Mouse (Mus musculus) kidney, adult 2 months (tissue): Measurements from ENCODE around the gene Olfr704. TPM values are rescaled to one million over a fixed set of nuclear protein-coding genes. Genes with fewer than 3 reads are reported as not detected.
"Not testable (repeated sequence)": the region's sequence is repeated elsewhere in the genome, so short reads cannot be mapped to it uniquely, and the experiment has no call there.

Experiments
- DNase-seq: peaks from one replicate; pipeline ENCODE4 v3.0.0; 2021
- H3K27ac ChIP-seq: fragments of 200-500 bp; 2 replicates; pipeline ENCODE4 v1.5.1; 2012; ENCODE audit warnings: low read depth, low read length, control low read depth, inconsistent platforms; ENCODE audit not compliant: insufficient read depth
- H3K27me3 ChIP-seq: fragments of 200-500 bp; replicated peaks from 2 replicates; pipeline ENCODE4 v1.6.1; 2012; ENCODE audit warnings: mild to moderate bottlenecking, moderate library complexity, low read length, inconsistent platforms; ENCODE audit not compliant: control insufficient read depth, insufficient read depth
- H3K36me3 ChIP-seq: fragments of 200-500 bp; 2 replicates; pipeline ENCODE4 v1.6.1; 2012; ENCODE audit warnings: mild to moderate bottlenecking, moderate library complexity, low read length, inconsistent platforms; ENCODE audit not compliant: control insufficient read depth, insufficient read depth
- H3K4me1 ChIP-seq: fragments of 200-500 bp; 2 replicates; pipeline ENCODE4 v1.6.1; 2011; ENCODE audit warnings: low read length; ENCODE audit not compliant: control insufficient read depth, insufficient read depth
- H3K4me3 ChIP-seq: fragments of 200-500 bp; 2 replicates; pipeline ENCODE4 v1.5.1; 2011; ENCODE audit warnings: mild to moderate bottlenecking, low read depth, low read length, control low read depth; ENCODE audit not compliant: insufficient read depth
- CTCF ChIP-seq: fragments of 200-500 bp; conservative IDR thresholded peaks from 2 replicates; pipeline ENCODE4 v1.5.1; 2011; ENCODE audit warnings: low read depth, mild to moderate bottlenecking, control low read depth, low read length, moderate library complexity, mixed read lengths; ENCODE audit not compliant: insufficient read depth, insufficient read length
- POLR2A ChIP-seq: fragments of 200-500 bp; IDR thresholded peaks from one replicate; pipeline ENCODE4 v1.6.1; 2011; ENCODE audit warnings: low read depth, low read length, control low read depth
- whole genome bisulfite sequencing: fragments of 180-500 bp; shearing (Covaris S2); methylation state at CpG from one replicate; pipeline ENCODE4 v1.1.7; 2018; 5-methylcytosine and 5-hydroxymethylcytosine counted together
- polyA plus RNA-seq: library from polyadenylated mRNA; depleted of rRNA; stranded (reverse); fragments of >200 nt; gene quantifications from 2 replicates; pipeline ENCODE4 v1.2.3, GENCODE M21; 2012; rRNA removed

The Olfr704 gene
- polyA plus RNA-seq, 1 experiment: not detected

DNA sequence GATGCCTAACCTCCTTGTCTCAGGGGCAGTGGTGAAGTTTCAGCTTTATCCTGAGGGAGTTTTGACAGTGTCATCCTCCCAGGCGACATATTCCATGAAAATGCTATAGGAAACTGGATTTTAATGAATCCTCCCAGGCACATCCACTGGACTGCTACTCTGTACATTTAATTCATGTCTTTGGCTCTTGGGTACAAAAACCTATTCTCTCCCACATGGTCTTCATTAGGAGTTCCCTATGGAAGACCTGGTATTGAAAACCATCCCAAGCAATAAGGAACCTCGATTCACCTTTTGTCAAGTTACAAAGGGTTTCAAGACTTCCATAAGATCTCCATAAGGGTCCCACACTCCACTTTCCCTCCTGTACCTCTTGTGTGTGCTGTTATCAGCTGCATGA lies 25.1 kb downstream of the Olfr704 start, which contains the start of gene Olfr706:
Olfr706 (minus strand) TSS at position 101 of the 400 bp plus-strand sequence.
- H3K4me1 ChIP-seq: no peaks in the 10 kb centered on the region
- H3K4me3 ChIP-seq: no peak within 1 kb of the TSS
- H3K27ac ChIP-seq: no peak within 1 kb of the TSS
- no peak for DNase-seq
- TF ChIP-seq POLR2A: no peak
- 68% methylated on average over 2 of the region's 2 CpGs for WGBS
- H3K27me3 ChIP-seq: no peaks in the 10 kb centered on the region
- no peaks in the 10 kb centered on the region for H3K36me3 ChIP-seq

DNA sequence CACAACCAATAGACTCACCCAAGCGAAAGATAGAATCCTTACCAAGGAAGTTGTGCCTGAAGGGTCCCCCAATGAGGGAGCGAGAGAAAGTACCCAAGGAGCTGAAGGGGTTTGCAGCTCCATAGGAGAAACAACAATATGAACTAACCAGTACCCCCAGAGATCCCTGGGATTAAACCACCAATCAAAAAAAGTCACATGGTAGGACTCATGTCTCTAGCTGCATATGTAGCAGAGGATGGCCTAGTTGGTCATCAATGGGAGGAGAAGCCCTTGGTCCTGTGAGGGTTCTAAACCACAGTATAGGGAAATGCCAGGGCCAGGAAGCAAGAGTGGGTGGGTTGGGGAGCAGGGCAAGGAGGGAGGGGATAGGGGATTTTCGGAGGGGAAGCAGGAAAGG lies 38.2 kb downstream of the Olfr704 start, which contains the start of gene Olfr707:
Olfr707 (minus strand) TSS at position 101 of the 400 bp plus-strand sequence.
- H3K27me3 ChIP-seq, H3K27ac ChIP-seq, H3K36me3 ChIP-seq, DNase-seq, H3K4me1 ChIP-seq, H3K4me3 ChIP-seq: not testable (repeated sequence)
- 74% methylated on average over 3 of the region's 3 CpGs for WGBS

DNA sequence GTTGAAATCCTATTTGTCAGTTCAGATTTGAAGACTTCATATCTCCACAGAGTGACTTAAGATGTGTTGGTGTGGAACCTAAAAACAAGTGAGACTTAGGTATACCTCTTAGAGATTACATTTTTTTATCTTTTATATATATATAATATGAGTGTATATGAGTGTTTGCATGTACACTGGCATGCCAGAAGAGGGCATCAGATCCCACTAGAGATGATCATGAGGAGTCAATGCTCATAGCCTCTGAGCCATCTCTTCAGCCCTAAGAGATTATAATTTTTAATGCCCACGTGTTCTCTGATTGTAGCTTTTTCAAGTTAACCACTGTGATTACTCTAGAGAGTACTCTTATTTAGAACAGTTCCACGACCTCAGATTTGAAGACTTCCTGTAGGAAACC lies 44.7 kb downstream of the Olfr704 start, which contains the start of gene Olfr1532-ps1:
Olfr1532-ps1 (plus strand) TSS at position 326 of the 400 bp plus-strand sequence.
- no peak for DNase-seq
- Histone ChIP-seq H3K4me1 (no peaks in the 10 kb centered on the region), H3K36me3 (no peaks in the 10 kb centered on the region), H3K27ac (no peak within 1 kb of the TSS), H3K4me3 (no peak within 1 kb of the TSS), H3K27me3 (no peaks in the 10 kb centered on the region)
- WGBS: 65% methylated on average over 2 of the region's 2 CpGs
- no peak for TF ChIP-seq CTCF

Other genes starting within 250 kb of the Olfr704 start
- not detected in 2 replicates for gene Olfr693, start 182.6 kb upstream of the Olfr704 start, polyA plus RNA-seq
- gene Olfr694, start 171.4 kb upstream of the Olfr704 start, polyA plus RNA-seq: not detected in 2 replicates
- gene Olfr695, start 146.8 kb upstream of the Olfr704 start, polyA plus RNA-seq: not detected in 2 replicates
- gene Olfr697, start 120.7 kb upstream of the Olfr704 start, polyA plus RNA-seq: not detected in 2 replicates
- gene Olfr698, start 107.8 kb upstream of the Olfr704 start, polyA plus RNA-seq: not detected in 2 replicates
- not detected in 2 replicates for gene Olfr699, start 70.0 kb upstream of the Olfr704 start, polyA plus RNA-seq
- not detected in 2 replicates for gene Olfr700, start 54.4 kb upstream of the Olfr704 start, polyA plus RNA-seq
- gene Olfr701, start 49.1 kb upstream of the Olfr704 start, polyA plus RNA-seq: not detected in 2 replicates
- gene Olfr702, start 29.3 kb upstream of the Olfr704 start, polyA plus RNA-seq: not detected in 2 replicates
- not detected in 2 replicates for gene Olfr703, start 19.8 kb upstream of the Olfr704 start, polyA plus RNA-seq
- gene Olfr705, start 13.7 kb downstream of the Olfr704 start, polyA plus RNA-seq: not detected in 2 replicates
- gene Olfr706, start 25.0 kb downstream of the Olfr704 start, polyA plus RNA-seq: not detected in 2 replicates
- not detected in 2 replicates for gene Olfr707, start 38.1 kb downstream of the Olfr704 start, polyA plus RNA-seq
- gene Olfr1532-ps1, start 44.8 kb downstream of the Olfr704 start, polyA plus RNA-seq: not detected in 2 replicates
- gene Olfr709-ps1, start 69.0 kb downstream of the Olfr704 start, polyA plus RNA-seq: not detected in 2 replicates
- gene Olfr710, start 85.1 kb downstream of the Olfr704 start, polyA plus RNA-seq: not detected in 2 replicates
- gene Olfr6, start 100.8 kb downstream of the Olfr704 start, polyA plus RNA-seq: not detected in 2 replicates
- not detected in 2 replicates for gene Olfr711, start 112.3 kb downstream of the Olfr704 start, polyA plus RNA-seq
- not detected in 2 replicates for gene Olfr2, start 142.9 kb downstream of the Olfr704 start, polyA plus RNA-seq
- not detected in 2 replicates for gene Olfr713, start 168.0 kb downstream of the Olfr704 start, polyA plus RNA-seq
- gene Olfr714, start 207.8 kb downstream of the Olfr704 start, polyA plus RNA-seq: not detected in 2 replicates
- gene Olfr17, start 230.0 kb downstream of the Olfr704 start, polyA plus RNA-seq: not detected in 2 replicates
- gene Olfr715b, start 247.2 kb downstream of the Olfr704 start, polyA plus RNA-seq: not detected in 2 replicates